Mouse (Mus musculus) embryo, embryonic 10 days (tissue): ENCODE results near the gene Arnt.
"Not testable (repeated sequence)": the region's sequence is repeated elsewhere in the genome, so short reads cannot be mapped to it uniquely, and the experiment has no call there.

ENCODE experiments used
- DNase-seq: peaks from one replicate; pipeline ENCODE4 v3.0.0-alpha.2; 2015; ENCODE audit warnings: low spot score

Gene Arnt

DNA sequence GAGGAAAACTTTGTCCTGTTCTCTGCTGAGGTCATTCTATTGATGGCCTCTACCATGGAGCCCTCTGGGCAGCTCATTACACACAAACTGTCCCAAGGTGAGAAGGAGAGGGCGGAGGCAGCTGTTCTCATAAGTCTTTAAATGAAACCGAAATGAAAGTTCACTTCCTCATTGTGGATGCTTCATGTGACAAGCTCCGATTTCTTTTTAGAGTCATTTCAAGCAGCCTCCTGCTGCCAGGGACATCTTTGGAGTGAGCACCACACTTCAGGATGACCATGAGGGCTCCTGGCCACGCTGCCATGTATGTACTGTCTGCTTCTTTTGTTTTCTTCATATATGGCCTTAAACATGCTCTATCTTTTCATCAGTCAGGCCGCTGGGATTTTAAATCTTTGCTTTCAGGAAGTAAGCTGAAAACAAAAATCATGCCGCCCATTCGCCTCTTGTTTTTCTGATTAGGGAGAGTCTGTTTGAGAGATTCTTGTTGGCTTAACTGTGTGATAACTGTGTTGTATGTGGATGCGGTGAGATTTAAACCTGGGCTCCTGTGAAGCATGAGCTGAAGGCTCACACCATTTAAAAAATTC is 92.5 kb downstream of the Arnt start, which contains the start of gene Ctss:
Ctss (plus strand) TSS at position 165 of the 590 bp plus-strand sequence.
- no peak for DNase-seq

DNA sequence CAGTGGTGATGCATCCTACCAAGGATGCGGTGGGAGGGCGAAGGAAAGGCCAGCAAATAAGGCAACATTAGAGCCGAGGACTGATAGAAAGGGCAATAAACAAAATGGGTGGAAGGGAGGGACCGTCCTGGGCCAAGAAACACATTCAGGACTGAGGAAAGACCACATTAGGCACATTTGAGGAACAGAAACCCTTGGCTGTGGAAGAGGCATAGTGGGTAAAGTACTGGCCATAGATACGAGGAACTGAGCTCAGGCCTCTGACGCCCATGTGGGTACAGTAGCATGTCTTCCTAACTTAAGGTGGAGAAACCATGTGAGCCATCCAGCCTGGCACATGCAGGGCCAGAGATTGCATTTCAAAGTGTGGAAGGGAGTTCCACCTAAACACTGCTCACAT is 95.6 kb downstream of the Arnt start:
- no peak for DNase-seq

DNA sequence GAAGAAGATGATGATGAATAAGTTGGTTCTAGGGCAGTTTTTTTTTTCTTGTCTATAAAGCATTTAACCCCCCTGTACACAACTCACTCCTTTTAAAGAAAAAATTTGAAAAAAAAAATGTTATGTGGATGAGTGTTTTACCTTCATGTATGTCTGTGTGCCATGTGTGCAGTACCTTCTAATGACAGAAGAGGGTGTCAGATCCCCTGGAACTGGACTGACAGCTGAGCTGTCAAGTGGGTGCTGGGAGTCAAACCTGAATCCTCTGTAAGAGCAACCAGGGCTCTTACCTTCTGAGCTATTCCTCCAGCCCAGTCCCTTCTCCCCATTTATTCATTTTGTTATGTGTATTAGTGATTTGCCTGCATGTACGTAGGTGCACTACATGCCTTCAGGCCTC is 96.8 kb downstream of the Arnt start:
- DNase-seq = no peak

DNA sequence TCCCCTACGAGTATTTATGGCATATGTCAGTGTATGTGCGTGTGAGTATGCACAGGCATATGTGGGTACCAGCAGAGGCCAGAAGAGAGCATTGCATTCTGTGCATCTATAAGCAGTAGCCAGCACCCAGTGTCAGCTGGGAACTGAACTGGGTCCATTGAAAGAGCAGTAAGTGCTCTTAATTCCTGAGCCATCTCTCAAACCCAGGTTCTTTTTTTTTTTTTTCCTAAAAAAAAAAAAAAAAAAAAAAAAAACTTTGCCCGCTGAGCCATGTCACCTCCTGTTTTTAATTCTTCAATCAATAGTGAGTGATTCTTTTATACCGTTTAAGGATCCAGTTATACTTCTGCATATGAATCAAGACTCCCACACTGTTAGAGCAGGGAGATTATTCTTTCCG is 99.2 kb downstream of the Arnt start:
- no peak for DNase-seq

DNA sequence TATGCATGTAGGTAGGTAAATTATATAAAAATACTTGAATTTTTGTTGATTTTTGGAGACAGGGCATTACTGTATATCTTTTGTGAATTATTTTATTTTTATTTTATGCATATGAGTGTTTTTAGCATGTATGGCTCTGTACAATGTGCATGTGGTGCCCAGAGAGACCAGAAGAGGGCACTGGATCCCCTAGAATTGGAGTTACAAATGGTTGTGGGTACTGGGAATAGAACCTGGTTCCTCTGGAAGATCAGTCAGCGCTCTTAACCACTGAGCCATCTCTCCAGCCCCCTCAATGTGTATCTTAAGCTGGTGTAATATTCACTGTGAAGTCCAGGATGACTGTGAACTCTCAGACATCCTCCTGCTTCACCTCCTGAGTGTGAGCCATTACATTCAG is 100.7 kb downstream of the Arnt start:
- no peak for DNase-seq

DNA sequence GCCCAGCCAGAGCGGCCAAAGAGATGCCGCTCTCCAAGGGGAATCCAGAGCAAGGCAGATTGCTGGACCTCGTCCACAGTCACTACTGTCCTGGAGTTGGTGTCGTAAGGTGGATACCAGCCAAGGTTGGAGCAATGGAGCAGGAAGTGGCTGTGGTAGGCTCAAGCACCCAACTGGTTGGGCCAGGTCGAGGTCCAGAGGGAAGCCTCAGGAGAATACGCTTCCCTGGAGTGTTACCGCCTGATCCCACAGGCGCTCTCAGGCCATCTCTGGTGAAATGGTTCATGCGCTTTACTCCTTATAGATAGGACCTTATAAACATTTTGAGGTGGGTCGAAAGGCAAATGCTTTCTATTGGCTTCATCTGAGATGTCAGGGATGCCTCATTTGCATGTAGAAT is 104.7 kb downstream of the Arnt start:
- DNase-seq = no peak

DNA sequence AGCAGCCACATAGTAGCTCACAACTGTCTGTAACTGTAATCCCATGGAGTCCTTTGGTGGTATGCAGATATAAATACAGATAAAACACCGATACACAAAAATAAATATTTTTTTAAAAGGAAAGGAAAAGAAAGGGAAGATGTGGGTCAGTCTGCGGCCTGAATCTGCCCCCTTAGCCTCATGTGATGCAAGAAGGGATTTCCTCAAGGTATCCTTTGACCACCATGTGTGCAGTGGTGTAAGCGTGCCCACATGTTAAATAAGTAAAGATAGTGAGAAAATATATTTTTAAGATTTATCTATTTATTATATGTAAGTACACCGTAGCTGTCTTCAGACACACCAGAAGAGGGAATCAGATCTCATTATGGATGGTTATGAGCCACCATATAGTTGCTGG is 105.6 kb downstream of the Arnt start:
- DNase-seq = no peak

DNA sequence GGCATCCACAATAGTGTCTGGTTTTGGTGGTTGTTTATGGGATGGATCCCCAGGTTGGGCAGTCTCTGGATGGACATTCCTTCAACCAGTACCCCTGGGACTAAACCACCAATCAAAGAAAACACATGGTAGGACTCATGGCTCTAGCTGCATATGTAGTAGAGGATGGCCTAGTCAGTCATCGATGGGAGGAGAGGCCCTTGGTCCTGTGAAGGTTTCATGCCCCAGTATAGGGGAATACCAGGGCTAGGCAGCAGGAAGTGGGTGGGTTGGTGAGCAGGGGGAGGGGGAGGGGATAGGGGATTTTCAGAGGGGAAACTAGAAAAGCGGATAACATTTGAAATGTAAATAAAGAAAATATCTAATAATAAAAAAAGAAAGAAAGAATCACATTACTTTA is 107.0 kb downstream of the Arnt start:
- DNase-seq = not testable (repeated sequence)

DNA sequence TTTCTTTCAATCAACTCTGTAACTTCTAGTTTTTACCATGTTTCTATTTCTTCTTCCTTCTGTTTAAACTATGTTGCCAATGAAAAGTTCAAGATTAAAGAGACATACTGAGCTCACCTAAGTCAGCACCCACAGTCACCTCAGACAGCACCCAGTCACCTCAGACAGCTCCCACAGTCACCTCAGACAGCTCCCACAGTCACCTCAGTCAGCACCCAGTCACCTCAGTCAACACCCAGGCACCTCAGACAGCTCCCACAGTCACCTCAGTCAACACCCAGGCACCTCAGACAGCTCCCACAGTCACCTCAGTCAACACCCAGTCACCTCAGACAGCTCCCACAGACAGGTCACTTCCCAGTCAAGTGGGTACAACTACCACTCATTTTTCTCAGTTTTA is 108.0 kb downstream of the Arnt start:
- DNase-seq = no peak

DNA sequence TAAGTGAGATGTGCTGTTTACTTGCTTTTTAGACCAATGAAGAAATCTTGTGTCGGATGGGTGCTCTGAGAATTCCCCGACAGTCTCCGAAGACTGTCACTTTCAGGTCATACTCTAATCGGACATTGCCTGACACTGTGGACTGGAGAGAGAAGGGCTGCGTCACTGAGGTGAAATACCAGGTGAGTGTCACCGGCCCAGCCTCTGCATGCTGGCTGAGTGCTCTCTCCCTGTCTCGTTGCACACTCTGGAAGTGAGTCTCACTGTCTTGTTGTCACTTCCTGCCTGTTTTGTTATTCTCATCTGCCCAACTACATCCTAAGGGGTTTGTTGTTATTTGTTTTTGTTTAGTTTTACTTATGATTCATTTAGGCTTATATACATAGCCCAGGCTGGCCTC is 108.8 kb downstream of the Arnt start:
- no peak for DNase-seq
